Mouse (Mus musculus) forebrain, embryonic 13.5 days (tissue): Measurements from ENCODE around the gene Upk3b. TPM values are rescaled to one million over a fixed set of nuclear protein-coding genes. Genes with fewer than 3 reads are reported as not detected.
"Not testable (repeated sequence)": the region's sequence is repeated elsewhere in the genome, so short reads cannot be mapped to it uniquely, and the experiment has no call there.

Experiments
- ATAC-seq: fragments of 200-750 bp; cut with Nextera tagmentation; 2 replicates; pipeline ENCODE4 v1.8.0; 2017
- H3K27ac ChIP-seq: fragments of 300-500 bp; sonication (generic); 2 replicates; pipeline ENCODE4 v1.5.1; 2015; ENCODE audit warnings: inconsistent platforms, mild to moderate bottlenecking, moderate library complexity
- H3K27me3 ChIP-seq: fragments of 300-500 bp; sonication (generic); 2 replicates; pipeline ENCODE4 v1.6.1; 2015; ENCODE audit warnings: mild to moderate bottlenecking, inconsistent platforms
- H3K36me3 ChIP-seq: fragments of 300-500 bp; sonication (generic); 2 replicates; pipeline ENCODE4 v1.6.1; 2015; ENCODE audit warnings: mild to moderate bottlenecking, inconsistent platforms; ENCODE audit not compliant: poor library complexity, severe bottlenecking
- H3K4me1 ChIP-seq: fragments of 300-500 bp; sonication (generic); 2 replicates; pipeline ENCODE4 v1.6.1; 2015; ENCODE audit warnings: inconsistent platforms
- H3K4me2 ChIP-seq: fragments of 300-500 bp; sonication (generic); 2 replicates; pipeline ENCODE4 v1.6.1; 2015; ENCODE audit warnings: inconsistent platforms, mild to moderate bottlenecking, moderate library complexity
- H3K4me3 ChIP-seq: fragments of 300-500 bp; sonication (generic); 2 replicates; pipeline ENCODE4 v1.5.1; 2015; ENCODE audit warnings: mild to moderate bottlenecking, inconsistent platforms
- H3K9ac ChIP-seq: fragments of 300-500 bp; sonication (generic); 2 replicates; pipeline ENCODE4 v1.6.1; 2015; ENCODE audit warnings: mild to moderate bottlenecking, inconsistent platforms
- H3K9me3 ChIP-seq: fragments of 300-500 bp; sonication (generic); replicated peaks from 2 replicates; pipeline ENCODE4 v1.6.1; 2016; ENCODE audit warnings: inconsistent platforms
- WGBS: fragments of 180-500 bp; shearing (Covaris S2); methylation state at CpG from one replicate; pipeline ENCODE4 v1.1.7; 2015; 5-methylcytosine and 5-hydroxymethylcytosine counted together
- polyA plus RNA-seq: library from polyadenylated mRNA; unstranded; fragments of >200 nt; fragmentation: Nextera tagmentation; extraction: Ambion mirVana; gene quantifications from 2 replicates; pipeline ENCODE4 v1.2.1, GENCODE M21; 2015

The Upk3b gene
- polyA plus RNA-seq, 1 experiment from 2014 or later = not detected

- Histone ChIP-seq H3K4me1 (peaks cover 11% of the 10 kb centered on the region), H3K9me3 (no peaks in the 10 kb centered on the region), H3K36me3 (no peaks in the 10 kb centered on the region), H3K9ac (no peak overlapping the region), H3K27me3 (no peaks in the 10 kb centered on the region), H3K4me2 (no peak overlapping the region), H3K27ac (no peak overlapping the region), H3K4me3 (no peak overlapping the region)
- 41% methylated on average over 4 of the region's 4 CpGs for WGBS
- no peak for ATAC-seq
These were observed 17.8 kb downstream of the Upk3b start for GRCm38 (mm10) chr5:136056062-136056461.

- WGBS = 40% methylated on average over 8 of the region's 8 CpGs
- no peak for ATAC-seq
- no peak overlapping the region for H3K4me3 ChIP-seq
These were observed 18.8 kb downstream of the Upk3b start for GRCm38 (mm10) chr5:136057085-136057484.

GRCm38 (mm10) chr5:136061567-136061966 is 23.3 kb downstream of the Upk3b start:
- 10% methylated on average over 12 of the region's 12 CpGs for WGBS
- no peaks in the 10 kb centered on the region for H3K9me3 ChIP-seq
- ATAC-seq = no peak

More at GRCm38 (mm10) chr5:136057085-136057484, 18.8 kb downstream of the Upk3b start:
- Histone ChIP-seq H3K4me2 (no peak overlapping the region), H3K4me1 (peaks cover 2% of the 10 kb centered on the region), H3K9me3 (no peaks in the 10 kb centered on the region), H3K27me3 (no peaks in the 10 kb centered on the region), H3K9ac (no peak overlapping the region), H3K36me3 (no peaks in the 10 kb centered on the region), H3K27ac (no peak overlapping the region)

GRCm38 (mm10) chr5:136063920-136064319 is 25.6 kb downstream of the Upk3b start:
- no peaks in the 10 kb centered on the region for H3K36me3 ChIP-seq
- H3K9ac ChIP-seq = no peak overlapping the region
- no peaks in the 10 kb centered on the region for H3K9me3 ChIP-seq
- no peak overlapping the region for H3K4me3 ChIP-seq
- H3K27me3 ChIP-seq = no peaks in the 10 kb centered on the region
- no peak overlapping the region for H3K27ac ChIP-seq
- WGBS = 90% methylated on average over 10 of the region's 10 CpGs
- no peak overlapping the region for H3K4me2 ChIP-seq
- no peaks in the 10 kb centered on the region for H3K4me1 ChIP-seq
- no peak for ATAC-seq

More at GRCm38 (mm10) chr5:136061567-136061966, 23.3 kb downstream of the Upk3b start:
- Histone ChIP-seq H3K27ac (no peak overlapping the region), H3K4me2 (no peak overlapping the region), H3K9ac (no peak overlapping the region), H3K27me3 (no peaks in the 10 kb centered on the region), H3K4me3 (no peak overlapping the region), H3K36me3 (no peaks in the 10 kb centered on the region), H3K4me1 (no peaks in the 10 kb centered on the region)

GRCm38 (mm10) chr5:136066404-136067148 is 28.3 kb downstream of the Upk3b start:
- ATAC-seq, H3K4me2 ChIP-seq, H3K4me3 ChIP-seq, H3K9ac ChIP-seq, H3K36me3 ChIP-seq, H3K9me3 ChIP-seq, H3K4me1 ChIP-seq, H3K27ac ChIP-seq, H3K27me3 ChIP-seq: not testable (repeated sequence)
- 85% methylated on average over 11 of the region's 11 CpGs for WGBS

GRCm38 (mm10) chr5:136069411-136069810 is 31.1 kb downstream of the Upk3b start:
- Histone ChIP-seq H3K9ac (no peak overlapping the region), H3K9me3 (no peaks in the 10 kb centered on the region), H3K27ac (no peak overlapping the region), H3K4me2 (no peak overlapping the region), H3K36me3 (no peaks in the 10 kb centered on the region), H3K4me1 (no peaks in the 10 kb centered on the region), H3K4me3 (no peak overlapping the region), H3K27me3 (no peaks in the 10 kb centered on the region)
- no peak for ATAC-seq
- WGBS = 78% methylated on average over 2 of the region's 2 CpGs

GRCm38 (mm10) chr5:136073051-136073450 is 34.8 kb downstream of the Upk3b start:
- Histone ChIP-seq H3K27ac (no peak overlapping the region), H3K27me3 (no peaks in the 10 kb centered on the region), H3K4me2 (no peak overlapping the region), H3K36me3 (no peaks in the 10 kb centered on the region), H3K4me3 (no peak overlapping the region), H3K9me3 (no peaks in the 10 kb centered on the region), H3K9ac (no peak overlapping the region), H3K4me1 (peaks cover 7% of the 10 kb centered on the region; the same call in 1 of the 2 replicates)
- WGBS = 46% methylated on average over 6 of the region's 6 CpGs
- no peak for ATAC-seq

GRCm38 (mm10) chr5:136073526-136073925 is 35.2 kb downstream of the Upk3b start:
- Histone ChIP-seq H3K4me2 (no peak overlapping the region), H3K36me3 (no peaks in the 10 kb centered on the region), H3K27ac (no peak overlapping the region), H3K9me3 (no peaks in the 10 kb centered on the region), H3K4me1 (peaks cover 7% of the 10 kb centered on the region; the same call in 1 of the 2 replicates), H3K27me3 (no peaks in the 10 kb centered on the region), H3K4me3 (no peak overlapping the region), H3K9ac (no peak overlapping the region)
- ATAC-seq = no peak
- WGBS = 74% methylated on average over 11 of the region's 11 CpGs

- Histone ChIP-seq H3K4me3 (no peak overlapping the region), H3K27me3 (no peaks in the 10 kb centered on the region), H3K36me3 (no peaks in the 10 kb centered on the region), H3K9me3 (no peaks in the 10 kb centered on the region), H3K4me2 (no peak overlapping the region), H3K9ac (no peak overlapping the region), H3K27ac (no peak overlapping the region), H3K4me1 (peaks cover 7% of the 10 kb centered on the region; the same call in 1 of the 2 replicates)
- 96% methylated on average over 5 of the region's 5 CpGs for WGBS
- ATAC-seq = no peak
These were observed 36.8 kb downstream of the Upk3b start for GRCm38 (mm10) chr5:136075076-136075475.

- Histone ChIP-seq H3K27ac (0 out of 2 replicates have a peak overlapping the region, but pooled peaks have one; percentile 31), H3K27me3 (no peaks in the 10 kb centered on the region), H3K4me3 (no peak overlapping the region), H3K4me1 (peaks cover 7% of the 10 kb centered on the region; the same call in 1 of the 2 replicates), H3K9ac (no peak overlapping the region), H3K9me3 (no peaks in the 10 kb centered on the region), H3K36me3 (no peaks in the 10 kb centered on the region), H3K4me2 (no peak overlapping the region)
- ATAC-seq = 0 out of 2 replicates have a peak, but pooled peaks have one; percentile 33
- 42% methylated on average over 7 of the region's 7 CpGs for whole genome bisulfite sequencing
These were observed 38.0 kb downstream of the Upk3b start for GRCm38 (mm10) chr5:136076284-136076683.

- H3K36me3 ChIP-seq = no peaks in the 10 kb centered on the region
- H3K9me3 ChIP-seq = no peaks in the 10 kb centered on the region
- ATAC-seq = no peak
- H3K4me1 ChIP-seq = peaks cover 7% of the 10 kb centered on the region; the same call in 1 of the 2 replicates
- H3K27ac ChIP-seq = no peak overlapping the region
- H3K4me2 ChIP-seq = no peak overlapping the region
- H3K27me3 ChIP-seq = no peaks in the 10 kb centered on the region
- H3K9ac ChIP-seq = no peak overlapping the region
- H3K4me3 ChIP-seq = no peak overlapping the region
- 88% methylated on average over 9 of the region's 9 CpGs for WGBS
These were observed 38.8 kb downstream of the Upk3b start for GRCm38 (mm10) chr5:136077001-136077550.

GRCm38 (mm10) chr5:136078136-136078535 is 39.8 kb downstream of the Upk3b start:
- no peaks in the 10 kb centered on the region for H3K27me3 ChIP-seq
- ATAC-seq = no peak
- WGBS = 90% methylated on average over 5 of the region's 5 CpGs
- H3K27ac ChIP-seq = no peak overlapping the region
- H3K4me3 ChIP-seq = no peak overlapping the region
- no peak overlapping the region for H3K9ac ChIP-seq
- H3K4me2 ChIP-seq = no peak overlapping the region
- H3K36me3 ChIP-seq = no peaks in the 10 kb centered on the region
- H3K4me1 ChIP-seq = peaks cover 7% of the 10 kb centered on the region; the same call in 1 of the 2 replicates
- H3K9me3 ChIP-seq = no peaks in the 10 kb centered on the region
